Mouse (Mus musculus) limb, embryonic 13.5 days (tissue): Measurements from ENCODE around the gene Fam122b. TPM values are rescaled to one million over a fixed set of nuclear protein-coding genes. Genes with fewer than 3 reads are reported as not detected.

Source experiments
- ATAC-seq: fragments of 200-750 bp; cut with Nextera tagmentation; 2 replicates; pipeline ENCODE4 v1.8.0; 2017; ENCODE audit warnings: low read depth, moderate number of reproducible peaks, moderate TSS enrichment; ENCODE audit not compliant: low FRiP score
- H3K27ac ChIP-seq: fragments of 300-500 bp; sonication (generic); 2 replicates; pipeline ENCODE4 v1.5.1; 2015; ENCODE audit warnings: inconsistent platforms, mild to moderate bottlenecking, moderate library complexity
- H3K27me3 ChIP-seq: fragments of 300-500 bp; sonication (generic); 2 replicates; pipeline ENCODE4 v1.6.1; 2015; ENCODE audit warnings: mild to moderate bottlenecking, inconsistent platforms
- H3K36me3 ChIP-seq: fragments of 300-500 bp; sonication (generic); 2 replicates; pipeline ENCODE4 v1.6.1; 2015; ENCODE audit warnings: inconsistent platforms, mild to moderate bottlenecking, moderate library complexity
- H3K4me1 ChIP-seq: fragments of 300-500 bp; sonication (generic); 2 replicates; pipeline ENCODE4 v1.6.1; 2015; ENCODE audit warnings: inconsistent platforms
- H3K4me2 ChIP-seq: fragments of 300-500 bp; sonication (generic); replicated peaks from 2 replicates; pipeline ENCODE4 v1.6.1; 2015; ENCODE audit warnings: inconsistent platforms, mild to moderate bottlenecking, moderate library complexity
- H3K4me3 ChIP-seq: fragments of 300-500 bp; sonication (generic); 2 replicates; pipeline ENCODE4 v1.5.1; 2015; ENCODE audit warnings: moderate library complexity, mild to moderate bottlenecking, inconsistent platforms
- H3K9ac ChIP-seq: fragments of 300-500 bp; sonication (generic); 2 replicates; pipeline ENCODE4 v1.6.1; 2015; ENCODE audit warnings: mild to moderate bottlenecking, inconsistent platforms
- H3K9me3 ChIP-seq: fragments of 300-500 bp; sonication (generic); 2 replicates; pipeline ENCODE4 v1.6.1; 2016; ENCODE audit warnings: inconsistent platforms
- WGBS: fragments of 180-500 bp; shearing (Covaris S2); methylation state at CpG from one replicate; pipeline ENCODE4 v1.1.7; 2015; 5-methylcytosine and 5-hydroxymethylcytosine counted together
- polyA plus RNA-seq: library from polyadenylated mRNA; unstranded; fragments of >200 nt; fragmentation: Nextera tagmentation; extraction: Ambion mirVana; gene quantifications from 2 replicates; pipeline ENCODE4 v1.2.1, GENCODE M21; 2015

The Fam122b gene
- polyA plus RNA-seq, 1 experiment from 2014 or later = 11.7 TPM

- peak overlapping the region; percentile 20 for H3K4me3 ChIP-seq
- peak overlapping the region; percentile 59 for H3K4me2 ChIP-seq
- H3K27me3 ChIP-seq = no peaks in the 10 kb centered on the region
- peak overlapping the region; percentile 69 for H3K27ac ChIP-seq
- WGBS = 19% methylated on average over 13 of the region's 13 CpGs
- H3K9ac ChIP-seq = peak overlapping the region; percentile 55
- H3K9me3 ChIP-seq = no peaks in the 10 kb centered on the region
- peak; percentile 19; the same call in 1 of the 2 replicates for ATAC-seq
- H3K36me3 ChIP-seq = no peaks in the 10 kb centered on the region
- peaks cover 6% of the 10 kb centered on the region; the same call in 1 of the 2 replicates for H3K4me1 ChIP-seq
Observed at GRCm38 (mm10) chrX:53231965-53232364, 37.6 kb downstream of the Fam122b start.

- no peak for ATAC-seq
- Histone ChIP-seq H3K9ac (no peak overlapping the region), H3K27me3 (no peaks in the 10 kb centered on the region), H3K4me2 (no peak overlapping the region), H3K36me3 (no peaks in the 10 kb centered on the region), H3K27ac (no peak overlapping the region), H3K4me3 (no peak overlapping the region), H3K4me1 (no peaks in the 10 kb centered on the region), H3K9me3 (no peaks in the 10 kb centered on the region)
- 50% methylated on average over 6 of the region's 6 CpGs for WGBS
Observed at GRCm38 (mm10) chrX:53224353-53224944, 45.2 kb downstream of the Fam122b start.

- Histone ChIP-seq H3K9ac (no peak overlapping the region), H3K27me3 (no peaks in the 10 kb centered on the region), H3K36me3 (no peaks in the 10 kb centered on the region), H3K4me2 (no peak overlapping the region), H3K4me3 (no peak overlapping the region), H3K4me1 (no peaks in the 10 kb centered on the region), H3K27ac (peak overlapping the region; percentile 33; the same call in 1 of the 2 replicates), H3K9me3 (no peaks in the 10 kb centered on the region)
- 69% methylated on average over 9 of the region's 9 CpGs for WGBS
- peak; percentile 40; the same call in 1 of the 2 replicates for ATAC-seq
Observed at GRCm38 (mm10) chrX:53220855-53221254, 48.8 kb downstream of the Fam122b start.

- H3K4me1 ChIP-seq = peaks cover 42% of the 10 kb centered on the region
- H3K36me3 ChIP-seq = no peaks in the 10 kb centered on the region
- H3K9ac ChIP-seq = no peak overlapping the region
- 45% methylated on average over 7 of the region's 7 CpGs for WGBS
- no peak overlapping the region; the same call in 1 of the 2 replicates for H3K27ac ChIP-seq
- no peak overlapping the region for H3K4me2 ChIP-seq
- no peaks in the 10 kb centered on the region for H3K27me3 ChIP-seq
- ATAC-seq = no peak
- no peak overlapping the region for H3K4me3 ChIP-seq
- H3K9me3 ChIP-seq = no peaks in the 10 kb centered on the region
Observed at GRCm38 (mm10) chrX:53214557-53215229, 54.9 kb downstream of the Fam122b start.

- no peak for ATAC-seq
- H3K4me3 ChIP-seq = no peak overlapping the region
- no peaks in the 10 kb centered on the region for H3K36me3 ChIP-seq
- H3K9me3 ChIP-seq = no peaks in the 10 kb centered on the region
- no peaks in the 10 kb centered on the region for H3K27me3 ChIP-seq
- H3K4me2 ChIP-seq = no peak overlapping the region
- no peak overlapping the region for H3K9ac ChIP-seq
- WGBS = 81% methylated on average over 2 of the region's 2 CpGs
- peaks cover 49% of the 10 kb centered on the region for H3K4me1 ChIP-seq
- peak overlapping the region; percentile 33; the same call in 1 of the 2 replicates for H3K27ac ChIP-seq
Observed at GRCm38 (mm10) chrX:53213838-53214237, 55.8 kb downstream of the Fam122b start.

GRCm38 (mm10) chrX:53212485-53212884 lies 57.1 kb downstream of the Fam122b start:
- H3K27me3 ChIP-seq = peaks cover 2% of the 10 kb centered on the region; the same call in 1 of the 2 replicates
- WGBS = 40% methylated on average over 9 of the region's 9 CpGs
- H3K27ac ChIP-seq = peak overlapping the region; percentile 89
- H3K4me2 ChIP-seq = no peak overlapping the region
- no peak overlapping the region for H3K9ac ChIP-seq
- H3K4me1 ChIP-seq = peaks cover 53% of the 10 kb centered on the region
- H3K36me3 ChIP-seq = no peaks in the 10 kb centered on the region
- H3K4me3 ChIP-seq = no peak overlapping the region
- no peak for ATAC-seq
- H3K9me3 ChIP-seq = no peaks in the 10 kb centered on the region

- Histone ChIP-seq H3K9me3 (no peaks in the 10 kb centered on the region), H3K4me1 (peaks cover 53% of the 10 kb centered on the region), H3K4me3 (no peak overlapping the region), H3K27ac (peak overlapping the region; percentile 89), H3K36me3 (no peaks in the 10 kb centered on the region), H3K9ac (no peak overlapping the region), H3K27me3 (peaks cover 2% of the 10 kb centered on the region; the same call in 1 of the 2 replicates), H3K4me2 (no peak overlapping the region)
- 34% methylated on average over 7 of the region's 7 CpGs for WGBS
- ATAC-seq = peak; percentile 90
Observed at GRCm38 (mm10) chrX:53211756-53212483, 57.7 kb downstream of the Fam122b start.

- Histone ChIP-seq H3K27me3 (peaks cover 2% of the 10 kb centered on the region; the same call in 1 of the 2 replicates), H3K36me3 (no peaks in the 10 kb centered on the region), H3K27ac (no peak overlapping the region), H3K4me2 (no peak overlapping the region), H3K4me3 (no peak overlapping the region), H3K9me3 (no peaks in the 10 kb centered on the region), H3K9ac (no peak overlapping the region), H3K4me1 (peaks cover 41% of the 10 kb centered on the region)
- ATAC-seq = no peak
- WGBS = 57% methylated on average over 7 of the region's 7 CpGs
Observed at GRCm38 (mm10) chrX:53209431-53209830, 60.2 kb downstream of the Fam122b start.

GRCm38 (mm10) chrX:53204690-53205311 lies 64.8 kb downstream of the Fam122b start:
- no peak for ATAC-seq
- Histone ChIP-seq H3K4me1 (peaks cover 12% of the 10 kb centered on the region; the same call in 1 of the 2 replicates), H3K9ac (no peak overlapping the region), H3K4me2 (no peak overlapping the region), H3K4me3 (no peak overlapping the region), H3K27me3 (peaks cover 2% of the 10 kb centered on the region; the same call in 1 of the 2 replicates), H3K27ac (no peak overlapping the region), H3K36me3 (no peaks in the 10 kb centered on the region), H3K9me3 (no peaks in the 10 kb centered on the region)
- WGBS = 34% methylated on average over 3 of the region's 3 CpGs

GRCm38 (mm10) chrX:53201616-53202015 lies 68.0 kb downstream of the Fam122b start:
- WGBS = 83% methylated on average over 5 of the region's 5 CpGs
- H3K36me3 ChIP-seq = no peaks in the 10 kb centered on the region
- no peak overlapping the region for H3K4me2 ChIP-seq

GRCm38 (mm10) chrX:53197681-53198080 lies 71.9 kb downstream of the Fam122b start:
- no peak overlapping the region for H3K27ac ChIP-seq
- no peak for ATAC-seq
- no peak overlapping the region for H3K9ac ChIP-seq
- H3K27me3 ChIP-seq = no peaks in the 10 kb centered on the region
- no peaks in the 10 kb centered on the region for H3K36me3 ChIP-seq
- WGBS = 83% methylated on average over 4 of the region's 4 CpGs
- no peak overlapping the region for H3K4me3 ChIP-seq
- no peaks in the 10 kb centered on the region for H3K9me3 ChIP-seq
- H3K4me2 ChIP-seq = no peak overlapping the region
- H3K4me1 ChIP-seq = 0 out of 2 replicates have a peak, but pooled peaks cover 6% of the 10 kb centered on the region

More at GRCm38 (mm10) chrX:53201616-53202015, 68.0 kb downstream of the Fam122b start:
- Histone ChIP-seq H3K4me1 (0 out of 2 replicates have a peak, but pooled peaks cover 1% of the 10 kb centered on the region), H3K9me3 (no peaks in the 10 kb centered on the region), H3K27me3 (no peaks in the 10 kb centered on the region), H3K9ac (no peak overlapping the region), H3K4me3 (no peak overlapping the region), H3K27ac (no peak overlapping the region)
- ATAC-seq = no peak
